Mouse (Mus musculus) cerebellum, adult 2 months (tissue): ENCODE data around the gene Gm7075.
A peak's percentile ranks its signal among the peaks of the same experiment; 100 is the strongest.

Experiments used
- CTCF ChIP-seq: fragments of 200-500 bp; IDR thresholded peaks from 2 replicates; pipeline ENCODE4 v1.5.1; 2011; ENCODE audit warnings: low read depth, mild to moderate bottlenecking, control low read depth, low read length, moderate library complexity, borderline replicate concordance; ENCODE audit not compliant: insufficient read depth
- POLR2A ChIP-seq: fragments of 200-500 bp; IDR thresholded peaks from 2 replicates; pipeline ENCODE4 v1.6.1; 2011; ENCODE audit warnings: low read length, control low read depth, borderline replicate concordance; ENCODE audit not compliant: insufficient read depth

DNA sequence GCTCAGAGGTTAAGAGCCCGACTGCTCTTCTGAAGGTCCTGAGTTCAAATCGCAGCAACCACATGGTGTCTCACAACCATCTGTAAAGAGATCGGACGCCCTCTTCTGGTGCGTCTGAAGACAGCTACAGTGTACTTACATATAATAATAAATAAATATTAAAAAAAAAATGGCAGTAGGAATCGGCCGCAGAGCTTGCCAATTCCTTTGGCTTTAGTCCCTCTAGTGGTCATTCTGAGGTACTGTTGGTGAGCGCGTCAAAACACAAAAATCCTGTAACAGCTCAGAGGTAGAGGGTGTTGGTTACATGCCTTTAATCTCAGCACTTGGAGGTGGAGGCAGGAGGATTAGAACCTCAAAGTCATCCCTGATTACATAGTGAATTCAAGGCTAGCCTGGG is 44.1 kb downstream of the Gm7075 start:
- peak; percentile 61; the same call in 1 of the 2 replicates for TF ChIP-seq CTCF
- TF ChIP-seq POLR2A: no peak
